Mouse (Mus musculus): Measurements from ENCODE around the gene Syn3.

- TF ChIP-seq CTCF (IDR thresholded peaks at IDR 0.05; ENCODE audit: borderline replicate concordance, extremely low read depth, insufficient read depth, insufficient read length) = no peak
- TF ChIP-seq POLR2A (IDR thresholded peaks at IDR 0.05; ENCODE audit: borderline replicate concordance, extremely low read depth, insufficient read depth, insufficient read length, poor library complexity, severe bottlenecking) = no peak
Measured at GRCm38 (mm10) chr10:86257045-86257444, 241.7 kb downstream of the Syn3 start.
